Mouse (Mus musculus): ENCODE measurements around the gene Sult3a1.
A peak's percentile ranks its signal among the peaks of the same experiment; 100 is the strongest.
"Not testable (repeated sequence)": the region's sequence is repeated elsewhere in the genome, so short reads cannot be mapped to it uniquely, and the experiment has no call there.

The Sult3a1 gene

DNA sequence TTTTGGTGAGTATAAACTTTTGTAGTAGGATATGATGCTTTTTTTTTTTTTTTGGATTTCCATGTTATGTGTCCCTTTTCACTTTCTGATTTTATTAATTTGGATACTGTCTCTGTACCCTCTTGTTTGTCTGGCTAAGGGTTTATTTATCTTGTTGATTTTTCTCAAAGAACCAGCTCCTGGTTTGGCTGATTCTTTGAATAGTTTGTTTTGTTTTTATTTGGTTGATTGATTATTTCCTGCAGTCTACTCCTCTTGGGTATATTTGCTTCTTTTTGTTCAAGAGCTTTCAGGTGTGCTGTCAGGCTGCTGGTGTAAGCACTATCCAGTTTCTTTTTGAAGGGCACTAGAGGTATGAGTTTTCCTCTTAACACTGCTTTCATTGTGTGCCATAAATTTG is at the start of gene Sult3a1:
Gene Sult3a1, plus strand, starts transcription at position 301 of the 400 bp plus-strand sequence.
- no peak for DNase-seq (ENCODE audit: low spot score in 2 of 2)

DNA sequence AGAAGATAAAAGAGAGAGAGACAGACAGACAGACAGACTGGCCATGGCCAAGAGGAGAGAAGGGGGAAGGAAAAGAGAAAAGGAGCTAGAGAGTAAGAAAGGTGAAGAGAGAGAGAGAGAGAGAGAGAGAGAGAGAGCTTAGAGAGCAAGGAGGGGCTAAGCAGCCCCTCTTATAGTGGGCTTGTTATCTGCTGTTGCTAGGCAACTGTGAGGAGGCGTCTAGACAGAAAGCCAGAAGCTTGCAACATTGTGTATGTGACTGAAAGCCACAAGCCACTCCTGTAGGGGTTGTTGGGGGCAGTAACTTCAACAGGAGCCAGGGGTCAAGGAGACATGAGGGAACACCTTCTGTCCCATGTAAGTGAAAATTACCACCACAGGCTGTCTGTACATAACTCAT is 45.7 kb upstream of the Sult3a1 start:
- no peak for DNase-seq (ENCODE audit: low spot score in 2 of 2)

DNA sequence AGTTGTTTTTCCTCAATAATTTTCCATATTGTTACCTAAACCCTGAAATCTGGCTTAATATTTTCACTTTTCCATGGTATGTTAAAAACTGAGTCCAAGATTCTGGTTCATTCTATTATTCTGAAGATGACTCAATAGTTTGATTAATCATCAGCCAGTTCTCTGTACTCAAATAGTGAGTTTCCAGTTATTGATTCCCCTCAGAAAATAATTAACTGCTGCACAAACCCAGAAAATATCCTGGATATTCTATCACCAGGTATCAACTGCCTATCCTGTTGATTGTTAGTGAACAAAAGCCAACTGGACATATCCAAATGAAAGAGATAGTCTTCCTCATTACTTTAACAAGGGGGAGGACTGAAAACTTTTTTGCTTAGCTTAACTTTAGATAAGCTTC is 43.3 kb upstream of the Sult3a1 start:
- no peak for DNase-seq (ENCODE audit: low spot score in 2 of 2)

DNA sequence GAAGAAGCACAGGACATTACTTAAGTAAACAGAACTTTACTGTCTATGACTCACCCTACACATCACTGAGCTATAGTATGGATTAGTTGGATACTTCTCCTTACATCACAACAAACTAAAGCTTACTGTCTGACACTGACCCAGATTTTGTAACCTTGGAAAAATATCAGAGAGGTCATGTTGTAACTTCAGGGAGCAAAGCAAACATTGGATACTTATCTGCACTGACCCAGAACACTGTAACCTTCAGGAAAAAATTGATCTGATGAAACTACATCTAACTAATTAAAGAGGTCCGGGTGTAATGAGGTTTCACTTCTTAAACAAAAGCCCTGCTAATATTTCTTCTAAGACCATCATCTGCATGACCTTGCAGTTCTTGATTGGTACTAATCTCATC is 40.6 kb upstream of the Sult3a1 start:
- no peak for DNase-seq (ENCODE audit: low spot score in 2 of 2)

DNA sequence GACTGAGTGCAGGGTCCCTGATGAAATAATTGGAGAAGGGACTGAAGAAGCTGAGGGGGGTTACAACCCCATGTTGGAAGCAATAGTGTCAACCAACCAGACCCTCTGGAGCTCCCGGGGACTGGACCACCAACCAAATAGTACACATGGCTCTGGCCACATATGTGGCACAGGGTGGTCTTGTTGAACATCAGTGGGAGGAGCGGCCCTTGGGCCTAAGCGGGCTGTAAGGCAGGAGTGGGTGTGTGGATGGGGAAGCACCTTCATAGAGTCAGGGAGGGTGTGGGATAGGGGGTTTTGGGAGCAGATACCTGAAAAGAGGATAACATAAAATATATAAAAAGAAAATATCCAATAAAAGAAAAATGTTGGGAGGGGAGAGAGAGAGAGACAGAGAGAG is 36.6 kb upstream of the Sult3a1 start:
- no peak for DNase-seq (ENCODE audit: low spot score in 2 of 2)

DNA sequence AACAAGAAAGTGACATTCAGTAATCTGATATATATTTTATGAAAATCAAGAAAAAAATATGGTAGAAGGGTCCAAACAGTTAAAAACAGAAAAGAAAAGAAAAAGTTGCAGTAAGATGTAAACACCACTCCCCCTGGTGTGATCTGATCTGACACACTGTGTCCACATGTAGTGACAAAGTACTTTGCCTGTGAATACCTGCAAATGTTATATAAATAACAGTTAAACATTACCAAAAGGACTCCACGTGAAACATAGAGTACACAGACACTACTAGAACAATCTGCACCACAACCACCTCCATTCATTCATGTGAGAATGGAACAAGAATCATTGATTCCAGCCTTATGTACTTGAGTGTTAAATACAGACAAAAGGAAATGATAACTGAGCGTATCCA is 8.5 kb downstream of the Sult3a1 start:
- DNase-seq (ENCODE audit: low spot score in 2 of 2): no peak

DNA sequence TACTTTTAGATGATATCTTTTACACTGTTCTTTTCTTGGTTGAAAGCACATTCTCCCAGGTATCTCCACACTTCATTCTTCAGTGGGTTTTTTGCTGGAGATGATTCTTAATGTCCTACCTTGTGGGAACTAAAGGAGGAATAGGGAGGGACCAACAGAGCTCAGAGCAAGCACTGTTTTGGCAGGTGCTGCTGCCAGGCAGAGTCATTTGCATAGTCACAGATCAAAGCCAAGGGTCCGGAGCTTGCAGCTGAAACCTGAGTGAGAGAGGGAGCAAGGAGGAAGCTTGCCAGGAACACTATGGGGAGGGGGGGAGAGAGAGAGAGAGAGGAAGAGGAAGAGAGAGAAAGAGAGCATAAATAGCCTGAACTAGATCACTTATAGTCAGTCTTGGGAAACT is 12.9 kb downstream of the Sult3a1 start:
- DNase-seq (ENCODE audit: low spot score in 2 of 2): no peak

DNA sequence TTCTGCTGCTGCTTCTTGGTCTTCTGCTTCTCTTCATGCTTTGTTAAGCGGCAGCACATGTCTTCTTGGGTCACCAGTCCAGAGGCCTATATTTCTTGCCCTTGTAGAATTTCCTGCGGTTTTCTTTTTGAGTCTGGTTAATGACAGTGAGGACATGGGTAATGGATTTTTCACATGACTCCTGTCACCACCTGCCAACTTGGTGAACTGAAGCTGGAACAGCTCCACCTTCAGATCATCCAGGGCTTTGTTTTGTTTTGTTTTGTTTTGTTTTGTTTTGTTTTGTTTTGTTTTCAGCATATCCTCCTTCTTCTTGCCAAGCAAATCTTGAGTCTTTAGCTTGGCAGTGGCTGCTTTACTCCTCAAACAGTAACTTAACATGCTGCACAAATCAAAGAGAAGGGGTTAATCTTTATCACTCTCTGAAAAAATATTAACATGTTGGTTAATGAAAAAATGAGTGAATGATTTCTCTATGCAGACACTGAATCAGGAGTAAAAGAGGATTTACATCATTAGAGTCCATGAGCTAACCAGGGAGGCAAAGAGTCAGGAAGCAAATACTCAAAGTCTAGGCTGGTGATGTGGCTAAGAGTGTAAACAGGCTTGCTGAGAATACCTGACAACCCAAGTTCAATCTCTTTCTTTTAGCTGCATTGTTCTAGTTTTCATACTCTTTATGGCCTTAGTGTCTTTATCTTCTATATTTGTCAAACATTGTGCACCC is 15.3 kb downstream of the Sult3a1 start:
- no peak for DNase-seq (ENCODE audit: low spot score in 2 of 2)

DNA sequence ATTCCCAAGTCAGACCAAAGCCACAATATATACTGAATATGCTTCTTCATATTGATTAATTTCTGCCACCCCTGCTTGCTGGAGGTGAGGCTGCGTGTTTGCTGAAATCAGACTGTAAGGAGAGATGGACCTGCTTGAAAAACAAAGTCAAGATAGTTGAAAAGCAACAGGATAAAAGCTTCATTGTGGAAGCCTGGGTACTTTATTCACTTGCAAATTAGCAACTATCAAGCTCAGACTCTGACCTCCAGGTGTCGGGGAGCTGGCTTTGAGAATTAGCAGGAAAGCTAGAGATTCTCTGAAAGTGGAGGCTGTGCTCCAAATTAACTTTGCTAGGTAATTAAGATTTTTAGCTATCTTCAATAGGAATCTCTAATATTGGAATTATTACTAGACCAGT is 24.9 kb downstream of the Sult3a1 start:
- DNase-seq (ENCODE audit: low spot score in 2 of 2): not testable (repeated sequence)

DNA sequence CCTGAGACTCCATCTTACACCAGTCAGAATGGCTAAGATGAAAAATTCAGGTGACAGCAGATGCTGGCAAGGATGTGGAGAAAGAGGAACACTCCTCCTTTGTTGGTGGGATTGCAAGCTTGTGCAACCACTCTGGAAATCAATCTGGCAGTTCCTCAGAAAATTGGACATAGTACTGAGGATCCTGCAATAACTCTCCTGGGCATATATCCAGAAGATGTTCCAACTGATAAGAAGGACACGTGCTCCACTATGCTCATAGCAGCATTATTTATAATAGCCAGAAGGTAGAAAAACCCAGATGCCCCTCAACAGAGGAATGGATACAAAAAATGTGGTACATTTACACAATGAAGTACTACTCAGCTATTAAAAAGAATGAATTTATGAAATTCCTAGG is 44.0 kb downstream of the Sult3a1 start:
- DNase-seq (ENCODE audit: low spot score in 2 of 2): not testable (repeated sequence)

DNA sequence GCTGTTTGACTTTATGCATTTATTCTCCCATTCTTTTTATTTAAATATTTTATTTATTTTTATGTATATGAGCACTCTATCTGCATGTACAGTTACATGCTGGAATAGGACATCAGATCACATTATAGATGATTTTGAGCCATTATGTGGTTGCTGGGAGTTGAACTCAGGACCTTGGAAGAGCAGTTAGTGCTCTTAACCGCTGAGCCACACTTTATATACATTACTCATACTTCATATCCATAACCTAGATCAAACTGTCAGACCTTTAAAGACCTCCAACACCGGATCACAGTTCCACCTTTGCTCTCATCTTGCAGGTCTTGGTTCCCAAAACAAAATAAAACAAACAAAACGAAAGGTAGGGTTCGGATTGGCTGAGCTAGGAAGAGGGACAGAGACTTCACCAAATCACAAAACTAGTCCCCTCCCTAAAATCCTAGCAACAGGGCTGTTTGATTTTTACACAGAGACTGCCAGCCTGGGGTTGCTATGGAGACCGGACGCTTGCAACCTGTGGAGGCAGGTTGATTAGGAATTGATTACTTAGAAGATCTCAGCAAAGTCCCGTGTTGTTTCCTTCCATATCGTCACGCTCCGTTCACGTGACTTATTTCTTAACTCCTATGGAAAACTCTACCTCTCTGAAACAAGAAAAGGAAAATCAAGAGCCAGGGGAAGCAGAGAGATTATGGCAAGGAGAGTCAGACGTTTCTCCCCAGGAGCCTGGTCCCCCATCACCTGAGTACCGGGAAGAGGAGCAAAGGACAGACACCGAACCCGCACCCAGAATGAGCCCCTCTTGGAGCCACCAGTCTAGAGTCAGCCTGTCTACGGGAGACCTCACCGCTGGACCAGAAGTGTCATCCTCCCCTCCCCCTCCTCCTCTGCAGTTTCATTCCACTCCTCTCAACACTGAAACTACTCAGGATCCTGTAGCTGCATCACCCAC is 47.3 kb downstream of the Sult3a1 start, which contains the start of gene Rsph4a:
Gene Rsph4a, plus strand, starts transcription at position 582 of the 952 bp plus-strand sequence.
- peak; percentile 32 to 43 for DNase-seq (ENCODE audit: low spot score in 2 of 2)

DNA sequence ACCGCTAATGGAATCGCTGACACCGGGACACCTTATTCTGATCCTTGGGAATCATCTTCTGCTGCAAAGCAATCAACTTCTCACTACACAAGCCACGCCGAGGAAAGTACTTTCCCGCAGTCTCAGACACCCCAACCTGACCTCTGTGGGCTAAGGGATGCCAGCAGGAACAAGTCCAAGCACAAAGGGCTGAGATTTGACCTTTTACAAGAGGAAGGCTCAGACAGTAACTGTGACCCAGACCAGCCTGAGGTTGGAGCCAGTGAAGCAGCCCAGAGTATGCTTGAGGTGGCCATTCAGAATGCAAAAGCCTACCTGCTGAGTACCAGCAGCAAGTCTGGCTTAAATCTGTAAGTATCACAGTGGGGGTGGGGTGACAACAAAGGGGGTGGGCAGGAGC is 48.0 kb downstream of the Sult3a1 start:
- no peak for DNase-seq (ENCODE audit: low spot score in 2 of 2)

Measured in frontal cortex, postnatal 25 days (tissue).